Mouse (Mus musculus) stomach, postnatal 0 days (tissue): Measurements from ENCODE around the gene Adgrb3. TPM values are rescaled to one million over a fixed set of nuclear protein-coding genes. Genes with fewer than 3 reads are reported as not detected.

Source experiments
- ATAC-seq: fragments of 200-750 bp; cut with Nextera tagmentation; 2 replicates; pipeline ENCODE4 v1.8.0; 2017; ENCODE audit not compliant: low FRiP score, low TSS enrichment
- DNase-seq: peaks from one replicate; pipeline ENCODE4 v3.0.0-alpha.2; 2016; ENCODE audit warnings: low spot score
- H3K27ac ChIP-seq: fragments of 300-500 bp; sonication (generic); replicated peaks from 2 replicates; pipeline ENCODE4 v1.5.1; 2014; ENCODE audit warnings: mild to moderate bottlenecking, control low read depth
- H3K27me3 ChIP-seq: fragments of 300-500 bp; sonication (generic); 2 replicates; pipeline ENCODE4 v1.6.1; 2014; ENCODE audit warnings: low read length; ENCODE audit not compliant: control insufficient read depth, insufficient read depth
- H3K36me3 ChIP-seq: fragments of 300-500 bp; sonication (generic); 2 replicates; pipeline ENCODE4 v1.6.1; 2014; ENCODE audit warnings: low read length, mixed read lengths; ENCODE audit not compliant: control insufficient read depth, insufficient read depth
- H3K4me1 ChIP-seq: fragments of 300-500 bp; sonication (generic); replicated peaks from 2 replicates; pipeline ENCODE4 v1.6.1; 2014; ENCODE audit warnings: antibody characterized with exemption; ENCODE audit not compliant: control insufficient read depth, insufficient read depth
- H3K4me2 ChIP-seq: fragments of 300-500 bp; sonication (generic); replicated peaks from 2 replicates; pipeline ENCODE4 v1.6.1; 2014; ENCODE audit warnings: low read depth, mild to moderate bottlenecking, control low read depth, moderate library complexity
- H3K4me3 ChIP-seq: fragments of 300-500 bp; sonication (generic); 2 replicates; pipeline ENCODE4 v1.5.1; 2014; ENCODE audit warnings: low read depth, low read length, control low read depth
- H3K9ac ChIP-seq: fragments of 300-500 bp; sonication (generic); 2 replicates; pipeline ENCODE4 v1.6.1; 2014; ENCODE audit warnings: mild to moderate bottlenecking, low read length, control low read depth, mixed read lengths
- H3K9me3 ChIP-seq: fragments of 300-500 bp; sonication (generic); 2 replicates; pipeline ENCODE4 v1.6.1; 2016; ENCODE audit warnings: low read length; ENCODE audit not compliant: control insufficient read depth
- CTCF ChIP-seq: IDR thresholded peaks from 2 replicates; pipeline ENCODE4 v1.5.1; 2016; ENCODE audit warnings: antibody characterized with exemption, low read depth, mild to moderate bottlenecking, moderate library complexity
- EP300 ChIP-seq: optimal IDR thresholded peaks from 2 replicates; pipeline ENCODE3; 2016; ENCODE audit warnings: antibody characterized with exemption
- WGBS: fragments of 180-500 bp; shearing (Covaris S2); extraction: QIAGEN DNeasy Blood & Tissue Kit; methylation state at CpG from one replicate; pipeline ENCODE4 v1.1.7; 2014; 5-methylcytosine and 5-hydroxymethylcytosine counted together
- polyA plus RNA-seq: library from polyadenylated mRNA; unstranded; fragments of >200 nt; fragmentation: Nextera tagmentation; extraction: Ambion mirVana; gene quantifications from 2 replicates; pipeline ENCODE4 v1.2.1, GENCODE M21; 2015

Gene Adgrb3
- polyA plus RNA-seq, 1 experiment from 2014 or later = 1.8 TPM

GRCm38 (mm10) chr1:25711474-25711873, 118.0 kb downstream of the Adgrb3 start:
- Histone ChIP-seq H3K4me2 (no peak overlapping the region), H3K27me3 (no peaks in the 10 kb centered on the region), H3K36me3 (no peaks in the 10 kb centered on the region), H3K9me3 (no peaks in the 10 kb centered on the region), H3K27ac (no peak overlapping the region), H3K4me1 (no peaks in the 10 kb centered on the region), H3K9ac (no peak overlapping the region), H3K4me3 (no peak overlapping the region)
- DNase-seq (no peak), ATAC-seq (no peak)
- TF ChIP-seq CTCF = no peak
- no peak for TF ChIP-seq EP300
- 48% methylated on average over 1 of the region's 1 CpGs for WGBS

DNA sequence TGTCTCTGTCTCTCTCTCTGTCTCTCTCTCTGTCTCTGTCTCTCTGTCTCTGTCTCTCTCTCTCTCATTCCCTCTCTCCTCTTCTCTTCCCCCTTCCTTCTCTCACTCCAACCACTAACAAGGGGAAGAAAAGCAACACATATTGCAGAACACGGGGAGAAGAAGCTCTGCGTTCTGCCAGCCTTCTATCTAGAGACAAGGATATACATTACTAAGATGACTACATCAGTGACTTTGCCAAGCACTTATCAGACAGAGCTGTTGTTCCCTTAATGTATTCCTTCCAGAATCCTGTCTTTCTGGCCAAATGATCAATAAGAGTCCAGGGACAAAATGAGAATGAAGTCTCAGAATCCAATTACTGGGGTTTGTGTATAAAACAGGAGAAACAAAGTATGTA, 123.2 kb downstream of the Adgrb3 start:
- no peaks in the 10 kb centered on the region for H3K27me3 ChIP-seq
- DNase-seq (no peak), ATAC-seq (no peak)
- H3K4me2 ChIP-seq = no peak overlapping the region
- no peaks in the 10 kb centered on the region for H3K4me1 ChIP-seq
- H3K36me3 ChIP-seq = no peaks in the 10 kb centered on the region
- no peaks in the 10 kb centered on the region for H3K9me3 ChIP-seq
- 82% methylated on average over 2 of the region's 2 CpGs for WGBS
- no peak overlapping the region for H3K27ac ChIP-seq
- H3K9ac ChIP-seq = no peak overlapping the region
- H3K4me3 ChIP-seq = no peak overlapping the region
- TF ChIP-seq EP300 = no peak

GRCm38 (mm10) chr1:25698702-25699250, 130.7 kb downstream of the Adgrb3 start:
- DNase-seq (no peak), ATAC-seq (no peak)
- no peak overlapping the region for H3K4me3 ChIP-seq
- H3K27ac ChIP-seq = no peak overlapping the region
- 81% methylated on average over 6 of the region's 6 CpGs for WGBS
- H3K4me2 ChIP-seq = no peak overlapping the region
- H3K36me3 ChIP-seq = no peaks in the 10 kb centered on the region
- no peaks in the 10 kb centered on the region for H3K9me3 ChIP-seq
- no peak overlapping the region for H3K9ac ChIP-seq
- H3K4me1 ChIP-seq = no peaks in the 10 kb centered on the region
- no peaks in the 10 kb centered on the region for H3K27me3 ChIP-seq
- TF ChIP-seq CTCF (no peak), EP300 (no peak)

DNA sequence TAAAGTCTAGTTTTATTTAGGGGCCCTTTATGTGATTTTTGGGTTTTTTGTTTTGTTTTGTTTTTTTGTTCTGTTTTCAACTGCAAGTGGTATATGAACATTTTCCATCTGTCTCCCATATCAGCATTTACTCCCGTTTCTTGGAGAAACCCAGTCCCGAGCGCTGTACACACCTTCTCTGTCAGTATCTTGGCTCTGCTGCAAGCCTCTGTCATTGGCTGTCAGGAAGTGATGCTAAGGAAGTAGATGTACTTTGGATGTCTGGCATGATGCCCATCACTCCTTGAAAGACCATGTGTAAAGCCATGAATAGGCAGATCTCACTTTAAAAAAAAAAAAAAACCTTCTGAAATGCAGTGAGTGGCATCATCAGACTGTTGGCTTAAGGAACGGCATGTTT, 132.3 kb downstream of the Adgrb3 start:
- H3K9me3 ChIP-seq = no peaks in the 10 kb centered on the region
- no peak overlapping the region for H3K4me3 ChIP-seq
- H3K27me3 ChIP-seq = no peaks in the 10 kb centered on the region
- TF ChIP-seq EP300 = no peak
- TF ChIP-seq CTCF = no peak
- no peak overlapping the region for H3K27ac ChIP-seq
- no peak overlapping the region for H3K4me2 ChIP-seq
- H3K4me1 ChIP-seq = no peaks in the 10 kb centered on the region
- no peaks in the 10 kb centered on the region for H3K36me3 ChIP-seq
- no peak overlapping the region for H3K9ac ChIP-seq
- DNase-seq (no peak), ATAC-seq (no peak)
- WGBS = 87% methylated on average over 4 of the region's 4 CpGs

DNA sequence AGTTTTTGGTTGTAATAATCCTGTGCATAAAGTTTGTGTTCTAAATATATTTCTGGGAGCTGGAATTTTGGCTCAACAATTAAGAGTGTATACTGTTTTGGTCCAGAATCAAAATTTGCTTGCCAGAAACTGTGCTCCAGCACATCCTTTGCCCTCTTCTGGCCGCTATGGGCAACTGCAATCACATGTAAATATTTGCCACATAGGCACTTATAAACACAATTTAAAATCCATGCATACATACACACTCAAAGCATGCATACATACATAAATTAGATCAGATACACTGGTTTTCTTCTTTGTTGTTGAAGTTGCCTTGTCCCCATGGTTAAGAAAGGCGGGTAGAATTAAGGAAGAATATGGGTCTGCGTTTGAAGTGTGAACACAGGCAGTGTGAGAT, 132.7 kb downstream of the Adgrb3 start:
- Histone ChIP-seq H3K27ac (no peak overlapping the region), H3K9ac (no peak overlapping the region), H3K4me3 (no peak overlapping the region), H3K4me1 (no peaks in the 10 kb centered on the region), H3K9me3 (no peaks in the 10 kb centered on the region), H3K27me3 (no peaks in the 10 kb centered on the region), H3K4me2 (no peak overlapping the region), H3K36me3 (no peaks in the 10 kb centered on the region)
- WGBS = 64% methylated on average over 3 of the region's 3 CpGs
- ATAC-seq (no peak), DNase-seq (no peak)
- no peak for TF ChIP-seq EP300
- TF ChIP-seq CTCF = peak; percentile 54

DNA sequence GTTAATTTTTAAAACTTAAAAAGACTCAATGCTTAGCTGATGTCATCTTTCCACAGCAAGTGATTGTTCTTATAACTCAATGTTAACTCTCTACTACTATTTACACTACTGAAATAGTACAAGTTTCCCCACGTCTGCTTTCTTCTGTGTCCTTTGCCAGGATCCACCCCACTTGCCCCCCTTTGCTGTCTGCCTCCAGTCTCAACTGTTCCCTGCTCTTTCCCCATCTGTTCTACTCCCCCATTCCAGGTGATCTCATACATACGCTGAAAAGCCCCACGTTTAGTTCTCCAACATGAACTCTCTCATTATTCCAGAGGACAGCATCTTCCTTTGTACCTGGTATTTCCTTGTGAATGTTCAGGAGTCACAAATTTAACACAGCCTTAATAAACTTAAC, 147.4 kb downstream of the Adgrb3 start:
- Histone ChIP-seq H3K4me3 (no peak overlapping the region), H3K9me3 (no peaks in the 10 kb centered on the region), H3K4me1 (no peaks in the 10 kb centered on the region), H3K4me2 (no peak overlapping the region), H3K36me3 (no peaks in the 10 kb centered on the region), H3K9ac (no peak overlapping the region), H3K27me3 (no peaks in the 10 kb centered on the region), H3K27ac (no peak overlapping the region)
- DNase-seq (no peak), ATAC-seq (no peak)
- 41% methylated on average over 3 of the region's 3 CpGs for WGBS
- TF ChIP-seq CTCF = no peak
- TF ChIP-seq EP300 = no peak
